Mouse (Mus musculus) midbrain, embryonic 14.5 days (tissue): ENCODE measurements around the gene Dtnb. TPM values are rescaled to one million over a fixed set of nuclear protein-coding genes. Genes with fewer than 3 reads are reported as not detected.

Experiments
- ATAC-seq: fragments of 200-750 bp; cut with Nextera tagmentation; 2 replicates; pipeline ENCODE4 v1.8.0; 2017; ENCODE audit warnings: moderate number of reproducible peaks, moderate library complexity; ENCODE audit not compliant: low FRiP score, low TSS enrichment
- DNase-seq: peaks from one replicate; pipeline ENCODE4 v3.0.0-alpha.2; 2015
- H3K27ac ChIP-seq: fragments of 300-500 bp; sonication (generic); replicated peaks from 2 replicates; pipeline ENCODE4 v1.5.1; 2014; ENCODE audit warnings: mild to moderate bottlenecking, low read depth, low read length, moderate library complexity
- H3K27me3 ChIP-seq: fragments of 300-500 bp; sonication (generic); 2 replicates; pipeline ENCODE4 v1.6.1; 2014; ENCODE audit warnings: low read length, control low read depth, mixed read lengths; ENCODE audit not compliant: control insufficient read depth, insufficient read depth
- H3K36me3 ChIP-seq: fragments of 300-500 bp; sonication (generic); 2 replicates; pipeline ENCODE4 v1.6.1; 2014; ENCODE audit warnings: low read length, control low read depth; ENCODE audit not compliant: control insufficient read depth, insufficient read depth
- H3K4me1 ChIP-seq: fragments of 300-500 bp; sonication (generic); 2 replicates; pipeline ENCODE4 v1.6.1; 2014; ENCODE audit warnings: mild to moderate bottlenecking, antibody characterized with exemption, low read length, control low read depth; ENCODE audit not compliant: control insufficient read depth, insufficient read depth
- H3K4me2 ChIP-seq: fragments of 300-500 bp; sonication (generic); 2 replicates; pipeline ENCODE4 v1.6.1; 2014; ENCODE audit warnings: mild to moderate bottlenecking, low read length, moderate library complexity
- H3K4me3 ChIP-seq: fragments of 300-500 bp; sonication (generic); replicated peaks from 2 replicates; pipeline ENCODE4 v1.5.1; 2014; ENCODE audit warnings: low read depth, low read length
- H3K9ac ChIP-seq: fragments of 300-500 bp; sonication (generic); replicated peaks from 2 replicates; pipeline ENCODE4 v1.6.1; 2014; ENCODE audit warnings: mild to moderate bottlenecking, low read length, moderate library complexity
- H3K9me3 ChIP-seq: fragments of 300-500 bp; sonication (generic); 2 replicates; pipeline ENCODE4 v1.6.1; 2016; ENCODE audit warnings: low read length, control low read depth, mixed read lengths; ENCODE audit not compliant: control insufficient read depth
- WGBS: fragments of 180-500 bp; shearing (Covaris S2); extraction: QIAGEN DNeasy Blood & Tissue Kit; methylation state at CpG from one replicate; pipeline ENCODE4 v1.1.7; 2014; 5-methylcytosine and 5-hydroxymethylcytosine counted together
- microRNA-seq: library from miRNA; unstranded; fragments of <30 nt; microRNA quantifications from one replicate; pipeline ENCODE4, GENCODE M21; 2016
- polyA plus RNA-seq: library from polyadenylated mRNA; unstranded; fragments of >200 nt; fragmentation: Nextera tagmentation; extraction: Ambion mirVana; gene quantifications from 2 replicates; pipeline ENCODE4 v1.2.1, GENCODE M21; 2014

Gene Dtnb
- polyA plus RNA-seq, 1 experiment from 2014 or later = 46.7 TPM

GRCm38 (mm10) chr12:3819899-3820298, 247.7 kb downstream of the Dtnb start:
- 61% methylated on average over 4 of the region's 4 CpGs for WGBS
- H3K27ac ChIP-seq = 0 out of 2 replicates have a peak overlapping the region, but pooled peaks have one; percentile 13
- peaks cover 21% of the 10 kb centered on the region for H3K4me1 ChIP-seq
- H3K9ac ChIP-seq = no peak overlapping the region
- no peaks in the 10 kb centered on the region for H3K36me3 ChIP-seq
- H3K27me3 ChIP-seq = no peaks in the 10 kb centered on the region
- no peak for ATAC-seq
- DNase-seq = peak; percentile 42
- H3K4me2 ChIP-seq = no peak overlapping the region
- no peak overlapping the region for H3K4me3 ChIP-seq
- H3K9me3 ChIP-seq = no peaks in the 10 kb centered on the region

- H3K27ac ChIP-seq = no peak overlapping the region
- H3K4me1 ChIP-seq = peaks cover 16% of the 10 kb centered on the region
- no peaks in the 10 kb centered on the region for H3K27me3 ChIP-seq
- no peak overlapping the region for H3K9ac ChIP-seq
- no peaks in the 10 kb centered on the region for H3K9me3 ChIP-seq
- no peak overlapping the region for H3K4me3 ChIP-seq
- no peak overlapping the region for H3K4me2 ChIP-seq
- 64% methylated on average over 5 of the region's 5 CpGs for WGBS
- DNase-seq (no peak), ATAC-seq (no peak)
- no peaks in the 10 kb centered on the region for H3K36me3 ChIP-seq
These were observed 251.2 kb downstream of the Dtnb start for GRCm38 (mm10) chr12:3823408-3823807.

- no peak for DNase-seq
- Histone ChIP-seq H3K27ac (no peak overlapping the region), H3K4me2 (no peak overlapping the region), H3K4me1 (peaks cover 6% of the 10 kb centered on the region; the same call in 1 of the 2 replicates), H3K36me3 (no peaks in the 10 kb centered on the region), H3K9ac (no peak overlapping the region), H3K27me3 (no peaks in the 10 kb centered on the region), H3K4me3 (no peak overlapping the region), H3K9me3 (no peaks in the 10 kb centered on the region)
- 81% methylated on average over 5 of the region's 5 CpGs for WGBS
- ATAC-seq = no peak
These were observed 252.9 kb downstream of the Dtnb start for GRCm38 (mm10) chr12:3824906-3825713.

DNA sequence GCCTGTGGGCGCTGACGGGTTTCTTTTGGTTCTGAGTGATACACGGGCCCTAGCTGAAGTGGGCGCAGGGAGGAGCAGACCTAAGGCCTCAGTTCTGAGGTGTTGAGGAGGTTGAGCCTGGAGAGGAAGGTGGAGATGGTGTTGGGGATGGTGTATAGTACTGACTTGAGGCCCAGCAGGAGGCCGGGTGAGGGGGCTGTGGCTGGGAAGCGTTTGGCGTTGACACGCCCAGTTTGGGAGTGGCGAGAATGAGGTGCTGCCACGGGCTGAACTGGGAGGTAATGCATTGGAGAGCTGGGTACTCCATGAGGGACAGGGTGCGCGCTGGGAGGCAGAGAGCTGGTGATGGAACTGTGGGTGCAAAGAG, 253.5 kb downstream of the Dtnb start:
- peaks cover 4% of the 10 kb centered on the region; the same call in 1 of the 2 replicates for H3K4me1 ChIP-seq
- H3K4me2 ChIP-seq = no peak overlapping the region
- no peak overlapping the region for H3K4me3 ChIP-seq
- 60% methylated on average over 12 of the region's 12 CpGs for WGBS
- DNase-seq (no peak), ATAC-seq (no peak)
- H3K9ac ChIP-seq = no peak overlapping the region
- H3K36me3 ChIP-seq = no peaks in the 10 kb centered on the region
- no peak overlapping the region for H3K27ac ChIP-seq
- no peaks in the 10 kb centered on the region for H3K9me3 ChIP-seq
- H3K27me3 ChIP-seq = no peaks in the 10 kb centered on the region

DNA sequence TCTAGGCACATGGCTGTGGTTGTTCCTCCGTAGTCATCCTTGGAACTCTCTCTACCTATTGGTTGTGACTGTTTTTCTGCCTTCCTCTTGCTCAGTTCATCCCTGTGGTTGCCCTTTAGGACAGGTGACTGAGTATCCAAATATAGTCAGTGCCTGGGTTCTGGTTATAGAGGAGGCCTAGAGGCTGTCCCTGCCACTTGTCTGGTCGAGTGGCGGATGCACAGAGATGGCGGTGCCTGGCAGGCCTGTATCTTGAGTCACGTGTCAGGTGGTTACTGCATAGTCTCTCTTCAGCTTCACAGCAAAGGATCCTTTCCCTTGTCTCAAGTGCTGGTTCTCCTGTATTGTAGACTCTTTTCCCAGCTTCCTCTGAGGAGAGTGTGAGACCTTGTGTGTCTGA, 255.6 kb downstream of the Dtnb start:
- DNase-seq = no peak
- WGBS = 95% methylated on average over 5 of the region's 5 CpGs
- Histone ChIP-seq H3K27ac (no peak overlapping the region), H3K4me2 (no peak overlapping the region), H3K4me1 (peaks cover 4% of the 10 kb centered on the region; the same call in 1 of the 2 replicates), H3K36me3 (no peaks in the 10 kb centered on the region), H3K4me3 (no peak overlapping the region), H3K27me3 (no peaks in the 10 kb centered on the region), H3K9me3 (no peaks in the 10 kb centered on the region), H3K9ac (no peak overlapping the region)
- ATAC-seq = no peak

Small RNA genes lying within 50 kb of the gene (microRNA-seq; reads per million reads assigned to microRNA genes)
- gene Gm26050 = not detected

Other genes with a start within 250 kb of the Dtnb start
- gene Kif3c, start 207.2 kb upstream of the Dtnb start, polyA plus RNA-seq = 72.0 and 78.2 TPM in 2 replicates
- 10.2 and 14.4 TPM in 2 replicates for gene Asxl2, start 145.5 kb upstream of the Dtnb start, polyA plus RNA-seq
- gene Dnmt3a, start 233.6 kb downstream of the Dtnb start, polyA plus RNA-seq = 53.9 and 65.3 TPM in 2 replicates